Mouse (Mus musculus) layer of hippocampus, postnatal 36 days (tissue): Measurements from ENCODE around the gene AI481877. TPM values are rescaled to one million over a fixed set of nuclear protein-coding genes. Genes with fewer than 3 reads are reported as not detected.
"Not testable (repeated sequence)": the region's sequence is repeated elsewhere in the genome, so short reads cannot be mapped to it uniquely, and the experiment has no call there.

Experiments used
- DNase-seq, 2 experiments: peaks; one replicate each; pipeline ENCODE4 v3.0.0; 2022
- total RNA-seq, 2 experiments: library from RNA; stranded (reverse); gene quantifications; 2 replicates each; pipeline ENCODE4 v1.2.3; 2021

Gene AI481877
- not detected for total RNA-seq

- DNase-seq = not testable (repeated sequence)
Measured at GRCm38 (mm10) chr4:59138507-59139033, at the start of gene AI481877. AI481877 (minus strand) TSS chr4:59138983.

- DNase-seq = no peak
Measured at GRCm38 (mm10) chr4:59188474-59188801, 49.7 kb upstream of the AI481877 start.

GRCm38 (mm10) chr4:59187289-59187688 lies 48.5 kb upstream of the AI481877 start:
- DNase-seq = no peak

- no peak for DNase-seq
Measured at GRCm38 (mm10) chr4:59185671-59186070, 46.9 kb upstream of the AI481877 start.

- no peak for DNase-seq
Measured at GRCm38 (mm10) chr4:59181320-59182271, 42.8 kb upstream of the AI481877 start.

GRCm38 (mm10) chr4:59177566-59177965 lies 38.8 kb upstream of the AI481877 start:
- DNase-seq = no peak

- no peak for DNase-seq
Measured at GRCm38 (mm10) chr4:59175929-59176328, 37.1 kb upstream of the AI481877 start.

GRCm38 (mm10) chr4:59175003-59175402 lies 36.2 kb upstream of the AI481877 start:
- no peak for DNase-seq

- DNase-seq = no peak
Measured at GRCm38 (mm10) chr4:59173181-59173922, 34.6 kb upstream of the AI481877 start.

GRCm38 (mm10) chr4:59172616-59173015 lies 33.8 kb upstream of the AI481877 start:
- DNase-seq = no peak

GRCm38 (mm10) chr4:59169981-59170380 lies 31.2 kb upstream of the AI481877 start:
- DNase-seq = no peak

- no peak for DNase-seq
Measured at GRCm38 (mm10) chr4:59167251-59167847, 28.6 kb upstream of the AI481877 start.

- DNase-seq = no peak
Measured at GRCm38 (mm10) chr4:59164034-59164433, 25.3 kb upstream of the AI481877 start.

- DNase-seq = no peak
Measured at GRCm38 (mm10) chr4:59160959-59161670, 22.3 kb upstream of the AI481877 start.

GRCm38 (mm10) chr4:59160289-59160688 lies 21.5 kb upstream of the AI481877 start:
- DNase-seq = no peak

- no peak for DNase-seq
Measured at GRCm38 (mm10) chr4:59157654-59158053, 18.9 kb upstream of the AI481877 start.

- no peak for DNase-seq
Measured at GRCm38 (mm10) chr4:59156897-59157592, 18.3 kb upstream of the AI481877 start.

GRCm38 (mm10) chr4:59151953-59152352 lies 13.2 kb upstream of the AI481877 start:
- DNase-seq = no peak

GRCm38 (mm10) chr4:59150907-59151306 lies 12.1 kb upstream of the AI481877 start:
- no peak for DNase-seq

- no peak for DNase-seq
Measured at GRCm38 (mm10) chr4:59149043-59149442, 10.3 kb upstream of the AI481877 start.

- DNase-seq = no peak
Measured at GRCm38 (mm10) chr4:59128935-59129334, 9.8 kb downstream of the AI481877 start.

- DNase-seq = no peak
Measured at GRCm38 (mm10) chr4:59125053-59125452, 13.7 kb downstream of the AI481877 start.
